Mouse (Mus musculus) brain, embryonic 14.5 days (tissue): ENCODE data around the gene Siglecg.

ENCODE experiments used
- CTCF ChIP-seq: fragments of 200-500 bp; IDR thresholded peaks from 2 replicates; pipeline ENCODE4 v1.5.1; 2012; ENCODE audit warnings: inconsistent platforms, mild to moderate bottlenecking, moderate library complexity, borderline replicate concordance; ENCODE audit not compliant: insufficient read depth, insufficient read length; ENCODE audit errors: extremely low read depth
- POLR2A ChIP-seq: fragments of 200-500 bp; IDR thresholded peaks from 2 replicates; pipeline ENCODE4 v1.6.1; 2012; ENCODE audit warnings: mild to moderate bottlenecking, inconsistent platforms, borderline replicate concordance; ENCODE audit not compliant: poor library complexity, insufficient read depth, insufficient read length, severe bottlenecking; ENCODE audit errors: extremely low read depth

DNA sequence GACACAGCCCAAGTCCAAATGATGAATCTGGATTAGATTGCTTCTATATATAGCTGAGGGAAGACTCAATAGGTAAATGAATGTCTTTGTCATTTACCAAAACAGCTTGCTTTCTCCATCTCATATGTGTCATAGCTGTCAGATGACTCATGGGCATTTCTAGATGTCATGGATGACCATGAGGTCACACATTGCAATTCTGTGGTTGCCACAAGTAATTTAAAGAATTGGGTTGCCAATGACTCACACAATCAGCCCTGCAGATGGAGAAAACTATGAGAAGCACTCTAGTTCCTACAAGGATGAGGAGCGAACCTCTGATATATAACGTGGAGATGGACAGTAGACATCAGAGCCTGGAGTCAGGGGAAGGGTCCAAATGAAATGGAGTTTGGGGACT, 8.5 kb upstream of the Siglecg start:
- TF ChIP-seq CTCF (no peak), POLR2A (no peak)
